Mouse (Mus musculus) G1E-ER4 (cell line): ENCODE measurements around the gene Entpd5. TPM values are rescaled to one million over a fixed set of nuclear protein-coding genes. Genes with fewer than 3 reads are reported as not detected.

ENCODE experiments used
- GATA1 ChIP-seq: IDR thresholded peaks from one replicate; pipeline ENCODE4 v1.8.0; 2012; ENCODE audit warnings: low read length, inconsistent platforms
- polyA plus RNA-seq: library from polyadenylated mRNA; stranded (reverse); fragments of >175 nt; gene quantifications from 2 replicates; pipeline ENCODE4 v1.2.3, GENCODE M21; 2012

The Entpd5 gene
- polyA plus RNA-seq, 1 experiment, result 1.2 TPM

DNA sequence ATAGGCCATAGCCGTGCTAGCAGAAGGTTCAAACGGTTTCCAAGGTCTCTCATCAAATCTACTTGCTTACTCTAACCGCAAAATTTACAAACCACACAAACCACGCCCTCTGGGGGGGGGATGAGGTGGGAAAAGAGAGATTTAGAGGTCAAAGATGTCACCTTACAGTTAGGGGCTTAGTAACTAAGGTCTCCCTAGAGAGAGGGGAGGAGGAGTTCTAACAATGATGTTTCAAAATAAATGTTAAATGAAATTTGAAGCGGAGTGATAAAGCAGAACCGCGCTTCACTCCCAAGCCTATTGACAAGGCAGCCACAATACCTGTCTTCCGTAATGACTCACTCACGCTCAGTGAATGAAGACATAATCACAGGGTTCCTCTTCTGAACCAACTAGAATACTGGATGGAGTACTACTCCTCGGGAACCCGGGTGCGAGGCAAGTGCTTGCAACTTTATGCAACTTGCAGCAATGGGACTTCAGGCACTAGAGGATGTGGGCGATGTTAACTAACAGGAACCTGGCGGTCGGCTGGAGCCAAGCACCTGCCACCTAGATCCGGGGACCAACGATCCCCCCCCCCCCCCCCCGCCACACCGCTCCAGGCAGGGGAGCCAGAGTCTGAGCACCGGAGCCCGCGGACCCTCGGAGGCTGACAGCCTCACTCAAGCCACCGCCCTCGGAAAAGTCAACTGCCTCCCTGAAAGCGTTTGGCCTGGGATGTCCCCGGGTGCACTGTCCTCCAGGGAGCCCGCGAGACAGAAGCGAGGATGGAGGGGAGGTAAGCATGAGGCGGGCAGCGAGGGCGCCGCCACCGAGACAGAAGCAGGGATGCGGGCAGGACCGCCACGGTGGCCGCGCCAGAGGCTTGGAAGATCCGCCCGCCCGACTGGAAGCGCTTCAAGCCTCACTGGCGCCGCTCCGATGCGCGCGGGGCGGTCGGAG is 683 bp downstream of the Entpd5 start:
- TF ChIP-seq GATA1, result no peak

- TF ChIP-seq GATA1, result no peak
These were observed 1.6 kb downstream of the Entpd5 start for GRCm38 (mm10) chr12:84407259-84407658.

- TF ChIP-seq GATA1, result no peak
These were observed 4.3 kb downstream of the Entpd5 start for GRCm38 (mm10) chr12:84404541-84404940.

DNA sequence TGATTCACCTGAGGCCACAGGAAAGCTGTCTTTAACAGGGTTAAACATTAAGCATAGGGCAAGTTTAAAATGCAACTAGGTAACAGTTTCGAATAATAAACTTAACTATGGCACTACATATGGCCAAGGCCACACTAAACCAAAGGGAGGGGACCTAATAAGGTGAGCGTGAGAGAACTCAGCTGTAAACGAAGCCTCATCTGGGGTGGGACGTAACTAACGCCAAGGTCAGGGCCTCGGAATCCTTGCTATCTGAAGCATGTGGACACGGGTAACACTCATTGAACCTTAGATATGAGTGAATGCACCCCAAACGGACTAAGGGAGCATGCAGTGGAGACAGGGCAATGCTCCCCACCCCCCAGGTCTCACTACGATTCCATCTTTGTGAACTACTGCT is 5.9 kb downstream of the Entpd5 start:
- TF ChIP-seq GATA1, result no peak

- no peak for TF ChIP-seq GATA1
These were observed 8.2 kb downstream of the Entpd5 start for GRCm38 (mm10) chr12:84400653-84401052.

DNA sequence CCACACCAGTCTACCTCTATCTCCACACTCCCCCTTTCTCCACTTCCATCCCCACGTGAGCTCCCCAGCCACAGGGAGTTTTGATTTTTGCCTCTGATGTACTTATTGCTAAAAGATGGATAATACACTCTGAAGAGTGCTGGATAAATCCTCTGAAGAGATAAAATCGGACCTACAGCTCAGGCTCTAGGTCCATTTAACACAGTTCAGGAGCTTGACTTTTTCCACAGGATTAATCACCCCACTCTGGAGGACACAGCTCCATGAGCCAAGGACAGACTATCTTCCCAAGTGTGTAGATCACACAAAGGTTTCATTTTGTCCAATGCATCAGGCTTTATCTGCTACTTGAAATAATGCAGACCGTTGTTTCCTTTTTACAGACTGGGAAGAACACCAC is 8.8 kb downstream of the Entpd5 start:
- TF ChIP-seq GATA1, result no peak

DNA sequence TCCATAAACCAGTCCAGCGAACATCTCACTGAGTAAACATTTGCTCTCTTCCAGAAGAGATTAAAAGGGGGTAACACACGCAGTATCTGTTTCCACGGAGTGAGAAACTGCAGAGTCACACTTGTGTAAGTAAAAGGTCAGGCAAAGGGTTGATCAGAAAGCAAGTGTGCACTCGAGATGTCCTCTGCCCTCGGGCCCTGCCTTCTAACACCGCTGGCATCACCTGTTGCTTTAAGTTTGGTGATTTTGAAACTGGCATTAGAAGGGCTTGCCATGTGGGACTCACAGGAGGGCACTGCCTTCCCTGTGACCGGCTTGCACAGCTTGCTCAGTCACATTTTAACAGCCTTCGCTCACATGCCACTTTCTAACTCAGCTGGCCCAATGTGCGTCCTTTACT is 9.2 kb downstream of the Entpd5 start:
- TF ChIP-seq GATA1, result no peak

DNA sequence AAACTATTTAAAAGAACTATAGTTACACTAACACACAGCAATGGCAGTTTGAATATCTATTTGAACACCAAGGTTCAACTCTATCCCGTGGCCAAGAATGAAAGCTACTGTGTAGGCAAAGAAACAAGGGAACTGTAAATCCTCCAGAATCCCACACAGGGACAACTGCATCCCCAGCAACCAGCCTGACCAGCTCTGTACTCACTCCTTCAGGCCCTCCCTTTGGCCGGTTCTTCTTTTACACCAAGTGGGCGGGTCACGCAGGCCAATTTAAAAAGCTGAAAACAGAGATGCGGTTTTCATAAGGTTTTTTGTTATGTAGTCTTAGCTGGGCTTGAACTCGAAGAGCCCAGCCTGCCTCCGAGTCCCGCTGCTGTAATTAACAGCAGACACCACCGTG is 9.7 kb downstream of the Entpd5 start:
- TF ChIP-seq GATA1, result no peak

GRCm38 (mm10) chr12:84398629-84399028 is 10.2 kb downstream of the Entpd5 start:
- TF ChIP-seq GATA1, result no peak

- TF ChIP-seq GATA1, result no peak
These were observed 11.1 kb downstream of the Entpd5 start for GRCm38 (mm10) chr12:84397685-84398084.

- TF ChIP-seq GATA1, result no peak
These were observed 11.7 kb downstream of the Entpd5 start for GRCm38 (mm10) chr12:84396947-84397679.

DNA sequence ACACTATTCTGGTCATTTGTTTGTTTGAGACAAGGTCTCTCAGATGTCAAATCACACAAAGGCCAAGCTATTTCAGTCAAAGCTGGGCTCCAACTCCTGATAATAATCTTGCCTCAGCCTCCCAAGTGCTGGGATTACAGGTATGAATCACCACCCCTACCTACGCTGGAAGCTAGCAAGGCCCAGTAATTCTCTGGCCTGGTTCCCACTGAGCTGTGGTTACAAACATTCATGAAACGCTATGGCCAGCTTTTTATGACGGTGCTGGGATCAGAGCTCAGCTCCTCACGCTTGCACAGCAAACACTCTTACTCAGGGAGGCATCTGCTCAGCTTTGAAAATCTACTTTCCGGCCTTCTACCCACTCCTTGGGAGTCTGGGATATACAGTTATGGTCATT is 15.0 kb downstream of the Entpd5 start:
- TF ChIP-seq GATA1, result no peak

- no peak for TF ChIP-seq GATA1
These were observed 16.1 kb downstream of the Entpd5 start for GRCm38 (mm10) chr12:84392681-84393080.

DNA sequence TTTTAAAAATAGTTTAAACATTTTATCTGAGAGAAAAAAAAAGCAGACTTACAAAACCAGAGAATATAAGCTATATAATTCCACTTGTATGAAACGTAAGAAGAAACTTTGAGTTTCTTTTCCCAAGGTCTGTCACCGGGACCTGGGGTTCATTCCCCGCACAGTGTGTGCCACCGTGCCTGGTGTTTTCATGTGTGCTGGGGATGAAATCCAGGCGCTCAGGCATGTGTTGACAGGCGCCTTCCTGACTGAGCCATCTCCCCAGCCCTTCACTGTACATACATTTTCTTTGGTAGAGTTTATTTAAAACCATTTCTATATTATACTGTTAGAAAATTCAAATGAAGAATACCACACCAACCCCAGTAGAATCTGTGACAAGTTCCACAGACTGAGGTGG is 18.5 kb downstream of the Entpd5 start:
- no peak for TF ChIP-seq GATA1

DNA sequence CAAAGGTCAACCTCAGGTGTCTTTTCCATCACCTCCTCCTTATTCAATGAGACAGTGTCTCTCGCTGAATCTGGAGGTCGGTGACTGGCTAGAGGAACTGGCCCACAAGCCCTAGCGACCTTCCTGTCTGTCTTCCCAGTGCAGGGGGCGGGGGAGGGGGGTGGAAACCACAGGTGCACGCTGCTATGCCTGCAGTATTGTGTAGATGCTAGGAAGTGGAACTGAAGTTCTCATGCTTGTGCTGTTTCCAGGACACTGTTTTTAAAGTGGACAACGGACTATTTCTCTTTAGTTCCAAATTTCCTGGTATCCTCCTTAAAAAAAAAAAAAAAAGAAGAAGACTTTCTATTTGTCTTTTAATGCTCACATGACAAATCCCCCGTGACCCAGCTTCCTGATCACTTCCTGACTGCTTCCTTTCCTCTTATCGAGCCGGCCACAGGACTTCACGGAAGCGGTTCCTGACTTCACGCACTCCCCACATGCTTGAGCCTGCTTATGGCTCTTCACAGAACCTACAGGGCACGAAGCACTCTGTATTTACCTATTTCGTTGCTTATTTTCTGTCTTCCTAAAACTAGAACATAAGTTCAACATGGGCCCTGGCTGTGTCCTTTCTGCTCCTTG is 19.9 kb downstream of the Entpd5 start:
- TF ChIP-seq GATA1, result no peak

GRCm38 (mm10) chr12:84388097-84388496 is 20.7 kb downstream of the Entpd5 start:
- TF ChIP-seq GATA1, result no peak
